Mouse (Mus musculus): ENCODE data around the gene Crygc. TPM values are rescaled to one million over a fixed set of nuclear protein-coding genes. Genes with fewer than 3 reads are reported as not detected.

Crygc gene
- total RNA-seq (2021), result not detected
- long read RNA-seq, experiment 1, result 0 reads
- long read RNA-seq, experiment 2, result 0 reads

DNA sequence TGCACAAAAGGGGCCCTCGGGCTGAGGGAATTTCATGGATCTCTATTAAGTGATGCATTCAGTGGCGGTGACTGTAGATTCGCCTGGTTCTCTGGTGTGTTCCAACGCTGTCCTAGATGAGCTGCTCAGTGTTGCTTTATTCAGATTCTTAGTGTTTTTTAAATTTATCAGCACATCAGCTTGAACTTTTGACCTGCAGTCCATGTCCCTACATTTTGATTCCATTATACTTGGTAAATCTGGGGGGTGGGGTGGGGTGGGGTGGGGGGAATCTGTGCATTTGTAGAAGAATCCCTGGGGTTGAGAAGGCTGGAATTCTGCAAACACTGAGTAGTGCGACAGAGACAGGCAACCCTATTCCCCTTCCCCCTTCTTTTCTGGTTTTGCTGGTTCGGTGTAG, at the start of gene Crygc:
Gene Crygc, minus strand, starts transcription at position 101 of the 400 bp plus-strand sequence.
- no peak for DNase-seq

DNA sequence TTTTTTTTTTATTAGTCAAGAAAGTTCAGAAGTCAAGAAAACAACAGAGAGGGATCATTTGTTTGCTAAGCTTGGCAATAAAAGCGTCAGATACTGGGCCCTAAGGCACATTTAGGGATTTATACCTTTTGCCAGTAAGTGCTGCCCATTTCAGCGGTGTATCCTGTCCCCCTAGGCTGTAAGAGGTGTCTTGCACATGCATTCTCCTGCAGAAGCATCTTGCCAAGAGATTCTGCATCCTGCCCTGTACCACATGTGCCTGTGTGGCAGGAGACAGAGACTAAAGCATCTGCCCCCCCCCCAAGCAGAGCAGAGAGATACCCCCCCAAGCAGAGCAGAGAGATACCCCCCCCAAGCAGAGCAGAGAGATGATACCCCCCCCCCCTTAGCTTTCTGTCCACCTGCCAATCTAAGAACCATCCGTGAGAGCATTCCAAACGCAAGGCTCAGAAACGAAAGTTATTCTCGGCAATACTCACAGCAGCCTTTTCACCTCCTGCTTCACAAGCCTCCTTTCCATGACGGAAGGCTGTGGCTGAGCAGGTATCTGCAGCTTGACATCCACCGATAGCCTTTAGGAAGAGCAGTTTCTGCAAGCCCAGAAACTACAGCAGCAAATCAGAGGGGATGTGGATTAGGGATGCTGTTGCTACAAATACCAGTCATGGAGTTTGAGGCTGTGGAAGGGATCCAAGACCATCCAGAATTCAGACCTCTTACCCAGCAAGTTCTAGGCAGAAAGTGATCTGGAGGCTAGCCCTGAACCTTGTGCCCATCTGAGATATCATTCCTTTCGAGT, 49.3 kb upstream of the Crygc start, which contains the start of gene D630023F18Rik:
Gene D630023F18Rik, minus strand, starts transcription at position 641 of the 799 bp plus-strand sequence.
- DNase-seq, result no peak

DNA sequence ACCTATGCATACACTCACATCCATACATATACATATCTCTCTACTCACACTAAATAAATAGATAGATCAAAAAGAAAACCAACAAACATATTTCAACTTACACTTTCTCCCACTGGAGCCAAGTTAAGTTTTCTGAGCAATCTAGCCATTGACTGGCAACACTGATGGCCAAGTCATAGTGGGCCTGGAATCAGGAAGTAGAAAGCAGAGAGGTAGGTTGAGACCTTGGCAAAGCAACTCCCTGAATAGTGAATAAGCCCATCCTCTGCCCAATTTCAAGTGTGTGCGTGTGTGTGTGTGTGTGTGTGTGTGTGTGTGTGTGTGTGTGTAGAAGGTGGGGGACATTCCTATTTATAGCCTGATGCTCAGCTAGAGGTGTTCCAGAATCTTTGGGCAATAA, 45.9 kb upstream of the Crygc start, which contains the start of gene Gm28845:
Gene Gm28845, minus strand, starts transcription at position 121 of the 400 bp plus-strand sequence.
- no peak for DNase-seq

- DNase-seq, result no peak
Measured at GRCm38 (mm10) chr1:65118150-65118913, 44.8 kb upstream of the Crygc start.

GRCm38 (mm10) chr1:65113536-65114172, 40.2 kb upstream of the Crygc start:
- no peak for DNase-seq

- peak; percentile 11 for DNase-seq
Measured at GRCm38 (mm10) chr1:65112807-65113196, 39.3 kb upstream of the Crygc start.

DNA sequence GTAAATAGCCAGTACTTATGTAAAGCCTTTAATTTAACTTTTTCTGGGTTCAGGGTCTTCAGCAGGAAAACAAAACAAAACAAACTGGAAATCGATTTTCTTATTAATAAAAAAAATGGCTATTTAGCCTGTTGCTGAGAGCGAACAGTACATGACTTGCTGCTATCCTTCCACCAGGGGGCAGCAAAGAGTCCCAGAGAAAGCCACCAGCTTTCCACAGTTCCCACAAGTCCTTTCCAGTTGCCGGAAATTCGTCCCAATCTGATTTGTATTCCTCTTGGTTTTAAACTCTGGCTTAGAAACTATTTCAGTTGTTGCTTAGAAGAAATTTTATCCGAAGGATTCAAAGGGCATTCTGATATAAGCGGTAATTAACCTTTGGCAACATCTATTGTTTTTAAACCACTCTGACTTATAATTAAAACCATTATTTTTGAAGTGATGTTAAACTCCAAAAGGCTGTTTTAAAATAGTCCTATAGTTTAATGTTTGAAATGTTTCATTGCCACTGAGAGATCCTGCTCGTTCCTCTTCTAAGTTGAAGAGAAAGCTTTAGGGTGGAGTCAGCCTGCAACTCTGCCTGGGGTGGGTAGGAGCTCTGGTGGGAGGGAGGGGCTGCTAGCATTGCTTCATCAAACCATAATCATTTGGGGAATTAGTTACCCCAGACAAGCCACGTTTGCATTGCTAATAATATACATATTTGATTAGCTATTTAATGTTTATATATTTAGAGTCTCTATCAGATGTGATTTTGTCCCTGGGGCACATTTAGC, 38.7 kb upstream of the Crygc start:
- peak; percentile 24 for DNase-seq

DNA sequence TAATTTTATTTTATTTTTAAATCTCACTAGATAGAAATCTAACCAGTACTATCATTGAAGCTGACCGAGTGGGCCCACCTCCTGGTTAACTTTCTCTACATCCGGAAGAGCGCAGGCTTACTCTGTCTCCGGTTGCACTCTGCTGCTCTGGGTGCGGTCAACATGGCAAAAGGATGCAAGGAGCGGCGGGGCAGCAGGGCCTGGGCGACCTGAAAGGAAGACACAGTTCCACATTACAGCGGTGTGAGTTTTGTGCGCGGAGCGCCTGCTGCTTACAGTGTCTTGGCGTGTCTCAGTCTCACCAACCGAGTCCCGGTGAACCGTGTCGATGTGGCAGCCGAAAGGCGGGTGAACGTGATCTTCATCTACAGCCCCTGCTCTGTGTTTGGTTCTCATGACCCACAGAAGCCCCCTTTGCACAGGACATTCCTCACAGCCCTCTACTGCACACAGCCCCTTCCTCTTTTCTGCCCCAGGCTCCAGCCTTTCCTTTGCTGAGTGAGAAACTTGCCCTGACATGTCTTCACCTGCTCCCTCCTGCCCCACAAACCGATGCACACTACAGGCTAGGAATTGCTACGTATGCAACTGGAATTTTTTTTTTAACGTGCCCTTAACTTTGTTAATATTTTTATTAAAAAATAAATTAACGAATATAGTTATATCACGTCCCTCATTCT, 36.4 kb upstream of the Crygc start:
- DNase-seq, result no peak

DNA sequence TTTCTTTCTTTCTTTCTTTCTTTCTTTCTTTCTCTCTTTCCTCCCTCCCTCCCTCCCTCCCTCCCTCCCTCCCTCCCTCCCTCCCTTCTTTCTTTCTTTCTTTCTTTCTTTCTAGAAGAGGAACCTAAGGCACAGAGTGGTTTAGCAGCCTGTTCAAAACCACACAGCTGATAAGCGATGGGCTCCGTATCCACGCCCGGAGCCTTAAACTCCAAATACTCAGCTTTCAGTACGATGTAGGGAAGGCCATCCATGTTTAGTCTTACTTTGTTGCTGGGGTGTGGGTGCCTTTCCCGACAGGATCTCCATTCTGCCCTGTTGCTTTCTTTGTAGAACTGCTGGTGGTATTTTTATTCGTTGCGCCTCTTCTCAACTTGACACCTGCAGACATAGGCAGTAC, 35.7 kb upstream of the Crygc start:
- DNase-seq, result no peak

DNA sequence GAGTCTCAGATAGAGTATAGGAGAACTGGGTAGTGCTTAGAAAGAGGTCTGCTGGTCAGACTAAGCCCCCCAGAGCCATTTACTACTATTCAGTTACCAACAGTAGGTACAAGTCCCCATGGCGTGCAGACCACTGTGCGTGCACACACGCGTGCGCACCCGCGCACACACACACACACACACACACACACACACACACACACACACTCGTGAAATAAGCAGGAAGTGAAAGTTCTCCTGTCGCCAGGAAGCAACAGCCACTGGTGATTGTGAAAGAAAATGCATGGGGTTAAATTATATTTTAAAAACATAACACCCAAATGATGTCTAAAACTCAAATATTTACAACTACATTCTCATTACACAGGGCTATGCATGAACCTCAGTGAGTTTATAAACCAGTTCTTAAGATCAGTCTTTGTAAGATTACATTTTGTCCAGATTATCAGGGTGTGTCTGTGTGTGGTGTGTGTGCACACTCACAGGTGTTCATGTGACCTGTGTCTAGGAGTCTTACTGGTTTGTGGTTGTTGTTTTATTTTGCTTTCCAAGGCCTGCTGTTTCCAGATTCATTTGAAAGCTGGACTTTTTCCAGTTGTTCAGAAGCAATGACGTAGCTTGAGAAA, 34.3 kb upstream of the Crygc start:
- no peak for DNase-seq

GRCm38 (mm10) chr1:65103273-65103672, 29.8 kb upstream of the Crygc start, which contains the start of gene Cryga:
Gene Cryga (minus strand): TSS chr1:65103373.
- DNase-seq, result no peak

DNA sequence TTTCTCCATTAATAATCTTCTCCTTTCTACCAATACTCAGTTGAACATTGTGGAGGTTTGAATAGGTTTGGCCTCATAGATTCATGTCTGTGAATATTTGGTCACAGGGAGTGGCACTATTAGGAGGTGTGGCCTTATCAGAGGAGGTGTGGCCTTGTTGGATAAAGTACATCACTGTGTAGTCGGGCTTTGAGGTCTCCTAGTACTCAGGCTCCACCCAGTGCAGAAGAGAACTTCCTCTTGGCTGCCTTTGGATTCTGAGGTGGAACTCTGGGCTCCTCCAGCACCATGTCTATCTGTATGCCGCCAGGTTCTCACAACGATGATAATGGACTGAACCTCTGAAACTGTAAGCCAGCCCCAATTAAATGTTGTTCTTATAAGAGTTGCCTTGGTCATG, 23.5 kb upstream of the Crygc start:
- no peak for DNase-seq

DNA sequence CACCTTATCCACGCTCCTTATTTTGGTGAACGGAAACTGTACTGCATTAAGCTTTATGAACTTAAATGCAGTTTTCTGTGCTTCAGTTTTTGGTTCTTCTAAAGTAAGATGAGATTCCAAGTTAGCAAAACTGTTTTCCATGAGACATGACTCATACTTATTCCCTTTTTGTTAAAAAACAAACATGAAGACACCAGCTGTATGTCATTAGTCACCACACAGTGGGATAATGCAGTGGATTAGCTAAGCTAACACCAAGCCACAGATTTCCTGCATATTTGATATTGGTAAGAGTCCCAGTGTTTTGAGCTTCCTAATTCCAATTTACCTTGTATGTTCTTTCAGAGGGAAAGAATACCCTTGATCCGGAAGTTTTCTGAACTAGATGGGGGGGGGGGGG, 18.1 kb upstream of the Crygc start:
- DNase-seq, result no peak

DNA sequence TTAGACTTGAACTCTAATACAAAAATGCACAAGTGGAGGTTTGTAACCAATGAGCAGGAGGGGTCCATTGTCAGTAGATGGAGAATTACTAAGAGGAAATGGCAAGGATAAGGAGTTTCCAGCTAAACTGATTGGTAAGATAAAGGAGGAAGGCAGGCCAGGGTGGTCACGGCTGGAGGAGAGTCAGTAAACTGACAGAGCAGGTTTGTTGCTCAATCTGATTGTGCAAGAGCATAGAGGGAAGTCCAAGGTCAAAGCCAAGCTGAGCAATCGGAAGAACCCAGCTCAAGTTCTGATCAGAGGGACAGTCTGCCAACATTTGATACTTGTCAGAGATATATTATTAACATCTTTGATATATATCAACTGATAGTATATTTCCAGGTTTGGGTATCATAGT, 16.9 kb upstream of the Crygc start:
- peak; percentile 17 for DNase-seq

GRCm38 (mm10) chr1:65088567-65089356, 15.3 kb upstream of the Crygc start:
- peak; percentile 33 for DNase-seq

DNA sequence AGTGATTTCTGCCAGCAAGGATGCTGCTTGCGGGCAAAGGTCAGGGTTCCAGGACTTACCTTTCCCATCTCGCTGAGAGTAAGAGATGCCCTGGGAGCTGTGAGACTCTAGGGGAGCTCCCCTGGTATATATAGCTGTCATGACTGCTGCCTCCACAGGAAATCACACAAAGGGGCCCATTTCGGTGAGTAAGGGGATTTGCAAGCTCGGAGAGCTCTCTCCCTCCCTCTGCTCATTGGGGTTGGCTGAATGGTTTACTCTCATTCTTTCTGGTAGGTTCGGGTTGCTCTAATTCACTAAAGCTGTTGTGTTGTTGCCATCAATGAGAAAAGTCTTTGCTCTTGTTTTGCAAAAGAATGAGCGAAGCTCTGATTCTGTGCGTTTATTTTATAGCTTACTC, 8.7 kb upstream of the Crygc start, which contains the start of gene Crygb:
Gene Crygb, minus strand, starts transcription at position 101 of the 400 bp plus-strand sequence.
- DNase-seq, result no peak

DNA sequence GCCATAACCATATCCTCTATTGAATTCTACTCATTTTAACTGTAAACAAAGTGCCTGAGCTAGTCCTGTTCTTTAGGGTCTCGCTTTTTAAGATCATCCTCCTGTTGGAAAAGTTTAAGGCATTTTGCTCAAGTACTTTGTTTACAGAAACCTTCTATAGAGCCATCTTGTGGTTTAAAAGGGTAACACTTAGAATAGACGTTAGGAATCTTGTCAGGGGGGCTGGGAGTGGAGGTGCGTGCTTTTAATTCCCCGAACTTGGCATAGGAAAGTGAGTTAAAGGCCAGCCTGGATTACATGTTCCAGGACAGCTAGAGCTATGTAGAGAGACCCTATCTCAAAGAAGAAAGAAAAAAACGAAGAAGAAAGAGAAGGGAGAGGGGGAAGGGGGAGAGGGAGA, 2.1 kb upstream of the Crygc start:
- DNase-seq, result no peak

- DNase-seq, result no peak
Measured at GRCm38 (mm10) chr1:65067842-65068241, 5.6 kb downstream of the Crygc start.

DNA sequence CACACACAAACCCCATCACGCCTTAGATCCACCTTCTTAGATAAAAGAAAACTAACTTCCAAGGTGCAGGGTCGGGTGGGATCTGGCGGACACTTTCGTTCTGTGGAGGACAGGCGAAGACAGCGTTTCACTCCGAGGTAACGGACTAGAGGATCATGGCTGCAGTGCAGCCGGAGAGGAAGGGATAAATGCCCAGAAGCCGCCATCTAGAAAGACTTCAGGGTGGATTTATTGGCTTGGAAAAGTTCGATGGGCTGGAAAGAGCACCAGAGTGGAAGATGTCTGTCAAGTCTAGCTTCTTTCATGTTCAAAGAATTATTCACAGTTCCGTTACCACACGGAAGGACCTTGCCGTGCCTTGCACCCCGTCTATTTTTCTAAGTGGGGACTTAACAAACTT, 9.3 kb downstream of the Crygc start:
- DNase-seq, result no peak

GRCm38 (mm10) chr1:65063352-65063751, 10.1 kb downstream of the Crygc start, which contains the start of gene Crygd:
Gene Crygd (minus strand): TSS chr1:65063452.
- no peak for DNase-seq

All from gastrocnemius, postnatal 25 days (tissue).